Mouse (Mus musculus) kidney, embryonic 15.5 days (tissue): Measurements from ENCODE around the gene Nell1. TPM values are rescaled to one million over a fixed set of nuclear protein-coding genes. Genes with fewer than 3 reads are reported as not detected.
A peak's percentile ranks its signal among the peaks of the same experiment; 100 is the strongest.

Experiments used
- ATAC-seq: fragments of 200-750 bp; cut with Nextera tagmentation; replicated peaks from 2 replicates; pipeline ENCODE4 v1.8.0; 2017; ENCODE audit warnings: moderate TSS enrichment; ENCODE audit not compliant: low FRiP score
- H3K27ac ChIP-seq: fragments of 300-500 bp; sonication (generic); 2 replicates; pipeline ENCODE4 v1.5.1; 2015; ENCODE audit warnings: mild to moderate bottlenecking, inconsistent platforms
- H3K27me3 ChIP-seq: fragments of 300-500 bp; sonication (generic); 2 replicates; pipeline ENCODE4 v1.6.1; 2015; ENCODE audit warnings: inconsistent platforms
- H3K36me3 ChIP-seq: fragments of 300-500 bp; sonication (generic); 2 replicates; pipeline ENCODE4 v1.6.1; 2015; ENCODE audit warnings: inconsistent platforms
- H3K4me1 ChIP-seq: fragments of 300-500 bp; sonication (generic); 2 replicates; pipeline ENCODE4 v1.6.1; 2015; ENCODE audit warnings: inconsistent platforms
- H3K4me2 ChIP-seq: fragments of 300-500 bp; sonication (generic); 2 replicates; pipeline ENCODE4 v1.6.1; 2015; ENCODE audit warnings: moderate library complexity, mild to moderate bottlenecking, inconsistent platforms
- H3K4me3 ChIP-seq: fragments of 300-500 bp; sonication (generic); replicated peaks from 2 replicates; pipeline ENCODE4 v1.5.1; 2015; ENCODE audit warnings: mild to moderate bottlenecking, inconsistent platforms
- H3K9ac ChIP-seq: fragments of 300-500 bp; sonication (generic); 2 replicates; pipeline ENCODE4 v1.6.1; 2015; ENCODE audit warnings: mild to moderate bottlenecking, inconsistent platforms
- H3K9me3 ChIP-seq: fragments of 300-500 bp; sonication (generic); replicated peaks from 2 replicates; pipeline ENCODE4 v1.6.1; 2016; ENCODE audit warnings: inconsistent platforms
- WGBS: fragments of 180-500 bp; shearing (Covaris S2); methylation state at CpG from one replicate; pipeline ENCODE4 v1.1.7; 2015; ENCODE audit warnings: mixed read lengths; 5-methylcytosine and 5-hydroxymethylcytosine counted together
- polyA plus RNA-seq: library from polyadenylated mRNA; unstranded; fragments of >200 nt; fragmentation: Nextera tagmentation; extraction: Ambion mirVana; gene quantifications from 2 replicates; pipeline ENCODE4 v1.2.1, GENCODE M21; 2015

The Nell1 gene
- polyA plus RNA-seq, 1 experiment from 2014 or later, result 11.5 TPM

DNA sequence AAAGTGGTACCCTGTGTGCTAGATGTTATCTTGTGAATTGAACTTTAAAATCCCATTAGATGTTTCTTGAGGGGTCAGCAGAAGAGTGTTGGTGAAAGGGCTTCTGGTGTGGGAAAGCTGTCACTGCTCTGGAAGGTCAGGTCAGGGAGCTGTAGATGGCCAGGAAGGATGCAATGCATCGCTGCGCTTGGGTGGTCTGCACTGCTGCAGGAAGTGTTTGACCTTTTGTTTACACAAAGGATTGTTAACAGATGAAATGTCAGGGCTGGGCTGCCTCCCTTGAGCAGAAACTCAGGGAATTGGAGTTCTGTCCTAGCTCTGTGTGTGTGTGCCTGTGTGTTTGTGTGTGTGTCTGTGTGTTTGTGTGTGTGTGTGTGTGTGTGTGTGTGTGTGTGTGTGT is 382.5 kb downstream of the Nell1 start:
- H3K9ac ChIP-seq, result no peak overlapping the region
- no peaks in the 10 kb centered on the region for H3K9me3 ChIP-seq
- 2% methylated on average over 2 of the region's 2 CpGs for WGBS
- H3K27ac ChIP-seq, result no peak overlapping the region
- H3K36me3 ChIP-seq, result no peaks in the 10 kb centered on the region
- H3K27me3 ChIP-seq, result no peaks in the 10 kb centered on the region
- no peak overlapping the region for H3K4me3 ChIP-seq
- peaks cover 13% of the 10 kb centered on the region for H3K4me1 ChIP-seq
- peak; percentile 95 for ATAC-seq
- no peak overlapping the region for H3K4me2 ChIP-seq

GRCm38 (mm10) chr7:50362039-50362438 is 387.4 kb downstream of the Nell1 start:
- no peak overlapping the region for H3K4me3 ChIP-seq
- H3K4me2 ChIP-seq, result no peak overlapping the region
- H3K36me3 ChIP-seq, result no peaks in the 10 kb centered on the region
- H3K27ac ChIP-seq, result no peak overlapping the region
- H3K9me3 ChIP-seq, result no peaks in the 10 kb centered on the region
- H3K4me1 ChIP-seq, result peaks cover 9% of the 10 kb centered on the region
- ATAC-seq, result peak; percentile 80
- 9% methylated on average over 2 of the region's 2 CpGs for WGBS
- H3K27me3 ChIP-seq, result no peaks in the 10 kb centered on the region
- no peak overlapping the region for H3K9ac ChIP-seq

GRCm38 (mm10) chr7:50374876-50375275 is 400.2 kb downstream of the Nell1 start:
- Histone ChIP-seq H3K4me1 (no peaks in the 10 kb centered on the region), H3K4me2 (no peak overlapping the region), H3K27me3 (no peaks in the 10 kb centered on the region), H3K4me3 (no peak overlapping the region), H3K9ac (no peak overlapping the region), H3K36me3 (no peaks in the 10 kb centered on the region), H3K9me3 (no peaks in the 10 kb centered on the region), H3K27ac (no peak overlapping the region)
- ATAC-seq, result no peak
- WGBS, result 77% methylated on average over 4 of the region's 4 CpGs

DNA sequence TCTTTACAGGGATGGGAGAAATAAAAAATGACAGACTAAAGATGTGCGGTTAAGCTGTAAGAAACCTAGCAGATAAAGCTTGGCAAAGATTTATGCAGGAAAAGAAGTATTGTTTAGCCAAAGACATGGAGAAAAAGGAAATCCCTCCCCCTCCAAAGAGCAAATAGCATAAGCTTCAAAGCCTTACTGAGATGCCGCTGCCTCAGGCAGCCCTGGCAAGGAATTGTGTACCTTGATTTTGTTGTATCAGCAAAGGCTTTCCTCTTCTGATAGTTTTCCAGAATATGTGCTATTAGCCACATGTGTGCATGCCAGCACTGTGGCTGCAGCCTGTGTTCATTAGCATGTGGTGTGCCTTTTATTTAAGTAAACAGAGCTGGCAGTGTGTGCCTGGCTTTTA is 435.8 kb downstream of the Nell1 start:
- Histone ChIP-seq H3K4me1 (no peaks in the 10 kb centered on the region), H3K27ac (no peak overlapping the region), H3K9ac (no peak overlapping the region), H3K27me3 (no peaks in the 10 kb centered on the region), H3K36me3 (no peaks in the 10 kb centered on the region), H3K4me2 (no peak overlapping the region), H3K4me3 (no peak overlapping the region), H3K9me3 (no peaks in the 10 kb centered on the region)
- no peak for ATAC-seq
- WGBS, result 37% methylated on average over 2 of the region's 2 CpGs

DNA sequence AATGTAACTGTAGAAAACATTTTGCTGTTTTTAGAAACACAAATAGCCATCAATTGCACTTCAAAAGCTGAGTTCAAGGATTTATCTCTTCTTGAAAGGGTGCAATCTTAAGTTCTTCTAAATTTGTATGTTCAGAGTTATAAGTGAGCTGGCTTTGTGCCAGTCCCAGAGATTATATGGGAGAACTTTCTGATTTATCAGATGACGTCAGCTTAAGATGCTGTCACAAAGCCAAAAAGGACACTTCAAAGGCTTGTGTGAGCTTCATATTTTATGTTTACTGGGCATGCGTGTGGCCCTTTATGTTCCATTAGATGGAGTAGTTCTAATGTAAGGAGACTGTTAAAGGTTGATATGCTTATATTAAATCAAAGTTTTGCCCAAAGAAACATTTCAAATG is 445.3 kb downstream of the Nell1 start:
- no peak overlapping the region for H3K4me3 ChIP-seq
- H3K9me3 ChIP-seq, result no peaks in the 10 kb centered on the region
- no peak overlapping the region for H3K4me2 ChIP-seq
- H3K27ac ChIP-seq, result no peak overlapping the region
- no peak overlapping the region for H3K9ac ChIP-seq
- no peak for ATAC-seq
- H3K4me1 ChIP-seq, result peaks cover 2% of the 10 kb centered on the region; the same call in 1 of the 2 replicates
- WGBS, result 42% methylated on average over 2 of the region's 2 CpGs
- no peaks in the 10 kb centered on the region for H3K27me3 ChIP-seq
- H3K36me3 ChIP-seq, result no peaks in the 10 kb centered on the region

GRCm38 (mm10) chr7:50422422-50423195 is 447.9 kb downstream of the Nell1 start:
- Histone ChIP-seq H3K9ac (no peak overlapping the region), H3K27me3 (no peaks in the 10 kb centered on the region), H3K4me1 (peaks cover 2% of the 10 kb centered on the region; the same call in 1 of the 2 replicates), H3K4me3 (no peak overlapping the region), H3K4me2 (no peak overlapping the region), H3K36me3 (no peaks in the 10 kb centered on the region), H3K27ac (no peak overlapping the region), H3K9me3 (no peaks in the 10 kb centered on the region)
- 88% methylated on average over 1 of the region's 1 CpGs for WGBS
- ATAC-seq, result no peak

GRCm38 (mm10) chr7:50429725-50430124 is 455.1 kb downstream of the Nell1 start:
- 89% methylated on average over 5 of the region's 5 CpGs for WGBS
- Histone ChIP-seq H3K27me3 (no peaks in the 10 kb centered on the region), H3K4me2 (no peak overlapping the region), H3K4me1 (no peaks in the 10 kb centered on the region), H3K9me3 (no peaks in the 10 kb centered on the region), H3K27ac (no peak overlapping the region), H3K9ac (no peak overlapping the region), H3K36me3 (no peaks in the 10 kb centered on the region), H3K4me3 (no peak overlapping the region)
- no peak for ATAC-seq

- ATAC-seq, result no peak
- no peak overlapping the region for H3K9ac ChIP-seq
- H3K4me2 ChIP-seq, result no peak overlapping the region
- peaks cover 4% of the 10 kb centered on the region; the same call in 1 of the 2 replicates for H3K4me1 ChIP-seq
- no peaks in the 10 kb centered on the region for H3K9me3 ChIP-seq
- H3K27me3 ChIP-seq, result no peaks in the 10 kb centered on the region
- no peak overlapping the region for H3K4me3 ChIP-seq
- no peak overlapping the region for H3K27ac ChIP-seq
- H3K36me3 ChIP-seq, result no peaks in the 10 kb centered on the region
Measured at GRCm38 (mm10) chr7:50441237-50441636, 466.6 kb downstream of the Nell1 start.

DNA sequence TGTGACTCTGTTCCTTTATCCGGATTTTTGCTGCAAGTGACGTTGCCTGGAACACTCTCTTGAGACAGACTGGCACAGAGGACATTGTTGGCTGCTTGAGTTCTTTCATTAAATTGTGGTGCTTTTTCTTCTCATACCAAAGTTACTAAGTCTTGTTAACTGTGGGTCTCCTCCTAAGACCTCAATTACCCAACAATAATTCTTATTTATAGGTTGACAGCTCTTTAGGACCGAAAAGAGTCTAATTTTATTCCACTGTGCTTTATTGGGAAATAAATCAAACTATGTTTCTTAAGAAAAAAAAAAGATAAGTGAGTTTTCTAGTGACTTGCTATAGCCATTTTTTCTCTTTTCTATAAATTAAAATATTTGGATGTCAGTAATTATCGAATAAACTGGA is 472.7 kb downstream of the Nell1 start:
- Histone ChIP-seq H3K27ac (no peak overlapping the region), H3K36me3 (no peaks in the 10 kb centered on the region), H3K9me3 (no peaks in the 10 kb centered on the region), H3K4me1 (peaks cover 4% of the 10 kb centered on the region; the same call in 1 of the 2 replicates), H3K4me3 (no peak overlapping the region), H3K9ac (no peak overlapping the region), H3K4me2 (no peak overlapping the region), H3K27me3 (no peaks in the 10 kb centered on the region)
- ATAC-seq, result 0 out of 2 replicates have a peak, but pooled peaks have one; percentile 29
- WGBS, result 44% methylated on average over 4 of the region's 4 CpGs

- 90% methylated on average over 6 of the region's 6 CpGs for WGBS
- Histone ChIP-seq H3K9me3 (no peaks in the 10 kb centered on the region), H3K4me1 (no peaks in the 10 kb centered on the region), H3K27ac (no peak overlapping the region), H3K27me3 (no peaks in the 10 kb centered on the region), H3K9ac (no peak overlapping the region), H3K36me3 (no peaks in the 10 kb centered on the region), H3K4me3 (no peak overlapping the region), H3K4me2 (no peak overlapping the region)
- no peak for ATAC-seq
Measured at GRCm38 (mm10) chr7:50467742-50468141, 493.1 kb downstream of the Nell1 start.

GRCm38 (mm10) chr7:50470555-50470954 is 495.9 kb downstream of the Nell1 start:
- no peaks in the 10 kb centered on the region for H3K27me3 ChIP-seq
- H3K36me3 ChIP-seq, result no peaks in the 10 kb centered on the region
- no peak overlapping the region for H3K4me3 ChIP-seq
- no peak for ATAC-seq
- no peak overlapping the region for H3K9ac ChIP-seq
- H3K27ac ChIP-seq, result no peak overlapping the region
- H3K4me1 ChIP-seq, result no peaks in the 10 kb centered on the region
- 91% methylated on average over 3 of the region's 3 CpGs for WGBS
- no peaks in the 10 kb centered on the region for H3K9me3 ChIP-seq
- no peak overlapping the region for H3K4me2 ChIP-seq

DNA sequence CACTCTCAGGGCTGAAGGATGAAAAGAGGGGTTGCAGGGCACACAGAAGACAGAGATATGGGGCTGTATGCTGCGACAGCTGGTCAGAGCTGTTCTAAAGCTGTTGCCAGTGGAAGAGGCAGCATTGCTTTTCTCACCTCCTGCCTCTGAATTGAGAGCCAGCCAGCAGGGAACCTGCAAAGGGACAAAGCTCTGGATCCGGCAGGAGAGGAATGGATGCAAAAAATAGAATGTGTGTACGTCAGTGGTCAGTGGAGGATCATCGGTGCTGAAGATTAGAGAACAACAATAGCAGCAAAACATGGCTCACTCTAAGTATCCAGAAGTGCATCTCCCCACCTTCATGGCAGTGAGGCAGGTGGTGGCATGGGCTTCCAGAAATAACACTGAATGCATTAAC is 507.3 kb downstream of the Nell1 start:
- Histone ChIP-seq H3K9me3 (no peaks in the 10 kb centered on the region), H3K27ac (no peak overlapping the region), H3K9ac (no peak overlapping the region), H3K4me3 (no peak overlapping the region), H3K27me3 (no peaks in the 10 kb centered on the region), H3K4me2 (no peak overlapping the region), H3K4me1 (no peaks in the 10 kb centered on the region), H3K36me3 (no peaks in the 10 kb centered on the region)
- 80% methylated on average over 4 of the region's 4 CpGs for WGBS
- ATAC-seq, result no peak

GRCm38 (mm10) chr7:50485304-50485703 is 510.6 kb downstream of the Nell1 start:
- no peak for ATAC-seq
- 23% methylated on average over 1 of the region's 1 CpGs for WGBS

More at GRCm38 (mm10) chr7:50485304-50485703, 510.6 kb downstream of the Nell1 start:
- Histone ChIP-seq H3K9ac (no peak overlapping the region), H3K36me3 (no peaks in the 10 kb centered on the region), H3K4me2 (no peak overlapping the region), H3K27me3 (no peaks in the 10 kb centered on the region), H3K4me3 (no peak overlapping the region), H3K9me3 (no peaks in the 10 kb centered on the region), H3K4me1 (no peaks in the 10 kb centered on the region), H3K27ac (no peak overlapping the region)
